Mouse (Mus musculus): ENCODE measurements at regions not wholly inside any gene's neighbourhood (a gene's known extent, or its start where the extent isn't known, plus 50 kb on each side); places are given as distances from the start of the nearest gene placed in this dataset.

DNA sequence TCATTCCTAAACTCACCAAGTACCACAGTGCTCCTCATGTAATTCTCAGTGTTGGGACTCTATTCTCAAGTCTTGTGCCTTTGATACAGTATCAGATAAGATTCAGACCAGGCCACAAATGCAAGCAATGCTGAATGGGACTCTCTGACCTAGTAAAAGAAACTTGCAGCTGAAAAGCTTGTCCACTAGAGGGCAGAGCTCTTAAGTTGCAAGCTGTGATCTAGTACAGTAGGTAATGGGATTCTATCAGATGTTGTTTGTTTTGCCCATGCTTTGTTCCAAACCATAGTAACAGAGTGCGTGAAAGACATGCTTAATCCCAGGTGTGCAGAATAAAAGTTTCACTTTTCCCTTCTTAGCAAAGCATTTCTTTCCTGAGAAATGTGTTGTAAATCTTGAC lies 383.2 kb upstream of the Chrm2 start:
- peak; percentile 30 for DNase-seq (ENCODE audit: low read depth, low spot score)
- Histone ChIP-seq H3K9ac (ENCODE audit: control insufficient read depth, low read depth, low read length, poor library complexity, severe bottlenecking) (no peak overlapping the region), H3K36me3 (ENCODE audit: control insufficient read depth in 1 of 2, insufficient read depth in 2 of 2, low read length in 2 of 2) (no peaks in the 10 kb centered on the region), H3K27ac (ENCODE audit: control insufficient read depth, low read depth, low read length) (no peak overlapping the region), H3K4me3 (ENCODE audit: control insufficient read depth in 1 of 2, insufficient read depth in 1 of 2, low read depth in 2 of 2, low read length in 2 of 2) (no peak overlapping the region), H3K27me3 (ENCODE audit: control insufficient read depth in 1 of 2, insufficient read depth in 2 of 2, low read length in 2 of 2) (no peaks in the 10 kb centered on the region), H3K4me1 (ENCODE audit: control insufficient read depth in 1 of 2, insufficient read depth in 2 of 2, low read length in 2 of 2) (no peaks in the 10 kb centered on the region), H3K9me3 (replicated peaks; ENCODE audit: insufficient read depth, low read length) (no peaks in the 10 kb centered on the region), H3K79me2 (ENCODE audit: control insufficient read depth, insufficient read depth, low read length, poor library complexity) (no peaks in the 10 kb centered on the region)
- TF ChIP-seq SMC3 (IDR thresholded peaks at IDR 0.05; ENCODE audit: low read depth, low read length): peak; percentile 39
- TF ChIP-seq RAD21 (IDR thresholded peaks at IDR 0.05; ENCODE audit: low read depth, low read length): peak; percentile 8
- no peak for TF ChIP-seq CHD1 (IDR thresholded peaks at IDR 0.05; ENCODE audit: low read depth, low read length)
- TF ChIP-seq NRF1 (IDR thresholded peaks at IDR 0.05; ENCODE audit: insufficient read depth, low read depth, low read length, poor library complexity, severe bottlenecking): no peak
- peak in 2 of 3 experiments; percentile 38 to 44; a peak in 3 of 6 replicates for TF ChIP-seq CTCF (IDR thresholded peaks at IDR 0.05 in 2 of 3, conservative IDR thresholded peaks at IDR 0.05 in 1 of 3; ENCODE audit: control insufficient read depth in 1 of 3, insufficient read depth in 1 of 3, low read depth in 2 of 3, low read length in 3 of 3, poor library complexity in 1 of 3, severe bottlenecking in 1 of 3)

- no peak overlapping the region for H3K9ac ChIP-seq (ENCODE audit: control insufficient read depth, low read depth, low read length, poor library complexity, severe bottlenecking)
- H3K79me2 ChIP-seq (ENCODE audit: control insufficient read depth, insufficient read depth, low read length, poor library complexity): no peaks in the 10 kb centered on the region
- no peak overlapping the region for H3K4me3 ChIP-seq (ENCODE audit: control insufficient read depth in 1 of 2, insufficient read depth in 1 of 2, low read depth in 2 of 2, low read length in 2 of 2)
- H3K4me1 ChIP-seq (ENCODE audit: control insufficient read depth in 1 of 2, insufficient read depth in 2 of 2, low read length in 2 of 2): no peaks in the 10 kb centered on the region
- no peak for DNase-seq (ENCODE audit: low read depth, low spot score)
- no peaks in the 10 kb centered on the region for H3K9me3 ChIP-seq (replicated peaks; ENCODE audit: insufficient read depth, low read length)
- H3K36me3 ChIP-seq (ENCODE audit: control insufficient read depth in 1 of 2, insufficient read depth in 2 of 2, low read length in 2 of 2): no peaks in the 10 kb centered on the region
- no peaks in the 10 kb centered on the region for H3K27me3 ChIP-seq (ENCODE audit: control insufficient read depth in 1 of 2, insufficient read depth in 2 of 2, low read length in 2 of 2)
- no peak overlapping the region for H3K27ac ChIP-seq (ENCODE audit: control insufficient read depth, low read depth, low read length)
- TF ChIP-seq SMC3 (IDR thresholded peaks at IDR 0.05; ENCODE audit: low read depth, low read length) (no peak), RCOR1 (IDR thresholded peaks at IDR 0.05; ENCODE audit: low read depth, low read length) (no peak), POLR2AphosphoS5 (IDR thresholded peaks at IDR 0.05; ENCODE audit: borderline replicate concordance, low read depth, low read length) (no peak), ZMIZ1 (IDR thresholded peaks at IDR 0.05; ENCODE audit: low read depth, low read length) (no peak), EP300 (IDR thresholded peaks at IDR 0.05; ENCODE audit: low read depth in 1 of 2, low read length in 2 of 2) (no peak), ELF1 (IDR thresholded peaks at IDR 0.05; ENCODE audit: low read depth, low read length) (no peak), JUND (IDR thresholded peaks at IDR 0.05; ENCODE audit: low read depth, low read length) (no peak), MEF2A (IDR thresholded peaks at IDR 0.05; ENCODE audit: extremely low read depth, insufficient replicate concordance, low read depth, low read length, poor library complexity, severe bottlenecking) (no peak), SIN3A (IDR thresholded peaks at IDR 0.05; ENCODE audit: low read length) (no peak), NELFE (IDR thresholded peaks at IDR 0.05; ENCODE audit: low read depth, low read length) (no peak), TCF12 (IDR thresholded peaks at IDR 0.05; ENCODE audit: low read depth, low read length) (no peak), ZKSCAN1 (IDR thresholded peaks at IDR 0.05; ENCODE audit: low read depth, low read length) (no peak), ETS1 (IDR thresholded peaks at IDR 0.05; ENCODE audit: low read depth, low read length) (no peak), TBP (IDR thresholded peaks at IDR 0.05; ENCODE audit: low read depth, low read length) (no peak), ZNF384 (IDR thresholded peaks at IDR 0.05; ENCODE audit: low read depth, low read length) (no peak), CHD1 (IDR thresholded peaks at IDR 0.05; ENCODE audit: low read depth, low read length) (no peak), USF1 (IDR thresholded peaks at IDR 0.05; ENCODE audit: low read depth, low read length) (no peak), MAX (IDR thresholded peaks at IDR 0.05; ENCODE audit: low read length) (no peak)
These were observed 385.8 kb upstream of the Chrm2 start for GRCm38 (mm10) chr6:36002090-36002489.

Measured in MEL (cell line).